In genomic region chr10:22658534-22659385, GRCm38 (mm10) we compare ENCODE assay signal across 9 mouse cellular contexts. TPM values are rescaled to one million over a fixed set of nuclear protein-coding genes. Genes with fewer than 3 reads are reported as not detected.
DNase-seq lines count a peak whose midpoint lies in the region; ATAC-seq and TF ChIP-seq lines count a peak whose summit lies in the region.
"Had no signal": no experiment of that assay in that cellular context is flagged by ENCODE, and none has a peak within 500 bp of the region (broad histone marks: within the 10 kb centered on the region; RNA-seq: fewer than 3 reads in every experiment).

No protein-coding gene starts in this region.

- no peaks in the 10 kb centered on the region for H3K27me3 ChIP-seq in heart, embryonic 11.5 days (ENCODE audit: control insufficient read depth, insufficient read depth, low read length)
- H3K27me3 ChIP-seq in kidney, embryonic 14.5 days (ENCODE audit: control insufficient read depth, insufficient read depth, low read length): no peaks in the 10 kb centered on the region
- no peaks in the 10 kb centered on the region for H3K27me3 ChIP-seq in midbrain, postnatal 0 days (ENCODE audit: insufficient read depth, low read length)

- ATAC-seq in heart, embryonic 11.5 days (replicated peaks; ENCODE audit: insufficient number of reproducible peaks, low FRiP score, low TSS enrichment): 0 out of 2 replicates have a peak, but pooled peaks have one; percentile 26
- ATAC-seq in kidney, embryonic 14.5 days (ENCODE audit: low FRiP score, low TSS enrichment): peak; percentile 85
- peak; percentile 73 for ATAC-seq in midbrain, postnatal 0 days (ENCODE audit: low FRiP score)
- ATAC-seq in cerebellum, adult (ENCODE audit: insufficient number of reproducible peaks, low FRiP score, low TSS enrichment): no peak

- no peak for TF ChIP-seq CTCF in midbrain, postnatal 0 days (IDR thresholded peaks at IDR 0.05)

- H3K4me1 ChIP-seq in heart, embryonic 11.5 days (ENCODE audit: control insufficient read depth, insufficient read depth, low read length): peaks cover 9% of the 10 kb centered on the region; the same call in 1 of the 2 replicates
- peaks cover 12% of the 10 kb centered on the region for H3K4me1 ChIP-seq in kidney, embryonic 14.5 days (ENCODE audit: control insufficient read depth, insufficient read depth, low read length)
- no peaks in the 10 kb centered on the region; the same call in 1 of the 2 replicates for H3K4me1 ChIP-seq in midbrain, postnatal 0 days (ENCODE audit: insufficient read depth, low read length)

- H3K9ac ChIP-seq in heart, embryonic 11.5 days (ENCODE audit: low read depth, low read length): no peak overlapping the region
- no peak overlapping the region; the same call in 1 of the 2 replicates for H3K9ac ChIP-seq in kidney, embryonic 14.5 days (ENCODE audit: low read depth, low read length)
- no peak overlapping the region for H3K9ac ChIP-seq in midbrain, postnatal 0 days (replicated peaks; ENCODE audit: low read length, poor library complexity, severe bottlenecking)

- H3K27ac ChIP-seq in heart, embryonic 11.5 days (ENCODE audit: low read depth, low read length): no peak overlapping the region
- H3K27ac ChIP-seq in kidney, embryonic 14.5 days (ENCODE audit: low read depth, low read length): no peak overlapping the region
- no peak overlapping the region for H3K27ac ChIP-seq in midbrain, postnatal 0 days (ENCODE audit: low read depth, low read length)

- 41% methylated on average over 23 of the region's 23 CpGs for WGBS in heart, embryonic 11.5 days (ENCODE audit: insufficient replicate concordance)
- 28% methylated on average over 23 of the region's 23 CpGs for WGBS in kidney, embryonic 14.5 days
- 14% methylated on average over 23 of the region's 23 CpGs for WGBS in midbrain, postnatal 0 days

- DNase-seq in right cerebral cortex, postnatal 4 days: peak; percentile 15
- no peak for DNase-seq in right cerebral cortex, postnatal 25 days
- peak; percentile 83 for DNase-seq in midbrain, postnatal 0 days (ENCODE audit: low spot score)
- DNase-seq in adipocyte (ENCODE audit: low spot score): no peak
- DNase-seq in urinary bladder, adult 2 months (ENCODE audit: low spot score): no peak

- H3K4me3 ChIP-seq in heart, embryonic 11.5 days (ENCODE audit: low read depth, low read length): 0 out of 2 replicates have a peak overlapping the region, but pooled peaks have one; percentile 3
- no peak overlapping the region for H3K4me3 ChIP-seq in kidney, embryonic 14.5 days (ENCODE audit: low read length)
- H3K4me3 ChIP-seq in midbrain, postnatal 0 days (ENCODE audit: low read depth, low read length): no peak overlapping the region

- H3K9me3 ChIP-seq in heart, embryonic 11.5 days (replicated peaks; ENCODE audit: control insufficient read depth, low read length): no peaks in the 10 kb centered on the region
- no peaks in the 10 kb centered on the region for H3K9me3 ChIP-seq in kidney, embryonic 14.5 days (ENCODE audit: control insufficient read depth, low read length)
- H3K9me3 ChIP-seq in midbrain, postnatal 0 days (ENCODE audit: low read length): no peaks in the 10 kb centered on the region
- H3K9me3 ChIP-seq: G1E had no signal

- no peaks in the 10 kb centered on the region for H3K36me3 ChIP-seq in heart, embryonic 11.5 days (ENCODE audit: control insufficient read depth, insufficient read depth, low read length)
- H3K36me3 ChIP-seq in kidney, embryonic 14.5 days (ENCODE audit: control insufficient read depth, insufficient read depth, low read length): no peaks in the 10 kb centered on the region
- H3K36me3 ChIP-seq in midbrain, postnatal 0 days (ENCODE audit: insufficient read depth, low read length): no peaks in the 10 kb centered on the region
- H3K36me3 ChIP-seq: G1E had no signal

- H3K4me2 ChIP-seq in heart, embryonic 11.5 days: peak overlapping the region; percentile 48
- H3K4me2 ChIP-seq in kidney, embryonic 14.5 days (replicated peaks; ENCODE audit: low read depth, low read length): peak overlapping the region; percentile 27
- H3K4me2 ChIP-seq in midbrain, postnatal 0 days (ENCODE audit: low read depth, low read length, poor library complexity, severe bottlenecking): peak overlapping the region; percentile 15

RNA-seq across cellular contexts. Expression of gene Slc2a12, which starts 13.9 kb away (rescaled TPM):
- 1.9 and 2.5 TPM in 2 replicates for polyA plus RNA-seq in heart, embryonic 11.5 days (2014; fragmentation: Nextera tagmentation; extraction: Ambion mirVana)
- 0.97 and 2.2 TPM in 2 replicates for polyA plus RNA-seq in kidney, embryonic 14.5 days (2014; fragmentation: Nextera tagmentation; extraction: Ambion mirVana)
- total RNA-seq in midbrain, postnatal 0 days (2014; rRNA removed): 7.2 and 7.8 TPM in 2 replicates
- 5.8 and 6.0 TPM in 2 replicates for polyA plus RNA-seq in midbrain, postnatal 0 days (2015; fragmentation: Nextera tagmentation; extraction: Ambion mirVana)
- 9.4 and 12.5 TPM in 2 replicates for polyA plus RNA-seq in urinary bladder, adult 2 months (2012; rRNA removed)
- polyA plus RNA-seq: G1E had no signal

Comparison
In these comparisons a context has a peak if more than half of its experiments do, and no peak if none do; other contexts are left out.
1. DNase-seq: peak in right cerebral cortex, postnatal 4 days (single experiment) and midbrain, postnatal 0 days (single experiment); none in right cerebral cortex, postnatal 25 days (single experiment), adipocyte (single experiment) and urinary bladder, adult 2 months (single experiment).
2. Peak in every context shown above with its lines, with median percentiles within 50 percentile points of each other: H3K4me2 ChIP-seq.